Mouse (Mus musculus): ENCODE measurements around the gene AW011738.

AW011738 gene

GRCm38 (mm10) chr4:156203001-156203412 lies at the start of gene AW011738:
Gene AW011738, plus strand, starts transcription at chr4:156203304.
- no peak for DNase-seq (ENCODE audit: low spot score in 2 of 2)

- DNase-seq (ENCODE audit: low spot score in 2 of 2), result no peak
Observed at GRCm38 (mm10) chr4:156154771-156155170, 48.3 kb upstream of the AW011738 start.

GRCm38 (mm10) chr4:156166477-156166876 lies 36.6 kb upstream of the AW011738 start:
- no peak for DNase-seq (ENCODE audit: low spot score in 2 of 2)

DNA sequence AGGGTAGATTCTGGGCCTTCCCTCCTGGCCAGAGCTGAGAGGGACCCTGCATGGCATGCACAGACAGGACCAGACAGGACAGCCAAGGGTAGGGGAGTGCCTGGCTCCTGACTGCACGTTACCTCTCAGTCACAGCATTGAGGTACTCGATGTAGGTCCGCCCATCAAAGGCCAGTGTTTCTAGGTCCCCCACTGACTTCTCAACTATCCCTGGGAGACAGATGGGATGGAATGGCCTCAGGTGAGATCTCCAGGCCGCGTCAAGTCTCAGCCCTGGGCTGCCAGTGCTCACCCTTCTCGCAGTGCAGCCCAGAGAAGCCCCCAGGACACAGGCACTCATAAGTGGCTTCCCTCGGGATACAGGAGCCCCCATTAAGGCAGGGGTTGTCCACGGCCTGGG lies 34.5 kb upstream of the AW011738 start:
- no peak for DNase-seq (ENCODE audit: low spot score in 2 of 2)

GRCm38 (mm10) chr4:156169129-156169528 lies 34.0 kb upstream of the AW011738 start:
- DNase-seq (ENCODE audit: low spot score in 2 of 2), result no peak

- no peak for DNase-seq (ENCODE audit: low spot score in 2 of 2)
Observed at GRCm38 (mm10) chr4:156171828-156172227, 31.3 kb upstream of the AW011738 start.

DNA sequence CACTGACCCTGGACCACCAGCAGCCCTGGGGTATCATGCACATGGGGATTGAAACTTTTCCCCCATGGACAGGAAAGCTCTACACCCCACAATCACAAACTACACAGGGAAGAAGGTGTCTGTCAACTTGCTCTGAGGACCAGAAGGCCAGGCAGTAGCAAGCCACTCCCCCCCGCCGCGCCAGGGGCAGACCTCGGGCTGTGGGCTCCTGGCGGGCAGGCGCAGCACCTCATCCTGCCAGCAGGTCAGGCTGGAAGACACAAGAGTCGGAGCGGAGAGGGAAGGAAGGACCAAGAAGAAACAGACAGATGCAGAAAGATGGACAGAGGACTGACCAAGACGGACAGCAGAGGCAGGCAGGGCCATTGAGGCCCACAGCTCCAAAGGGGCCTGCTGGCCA lies 25.5 kb upstream of the AW011738 start:
- DNase-seq (ENCODE audit: low spot score in 2 of 2), result no peak

DNA sequence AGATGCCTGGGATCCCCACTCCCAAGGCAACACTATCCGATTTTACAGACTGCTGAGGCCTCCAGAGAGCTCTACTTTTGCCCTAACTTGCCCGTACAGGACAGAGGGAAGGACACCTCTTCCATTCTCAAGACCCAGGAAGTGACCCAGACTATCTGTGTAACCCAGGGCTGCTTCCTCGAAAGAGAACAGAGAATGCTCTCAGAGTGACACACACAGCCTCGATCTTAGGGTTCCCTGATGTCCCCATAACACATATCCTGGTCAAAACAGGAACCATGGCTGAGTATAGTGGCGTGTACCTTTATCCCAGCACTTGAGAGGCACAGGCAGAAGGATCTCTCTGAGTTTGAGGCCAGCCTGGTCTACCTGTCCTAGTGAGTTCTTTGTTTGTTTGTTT lies 19.4 kb upstream of the AW011738 start:
- no peak for DNase-seq (ENCODE audit: low spot score in 2 of 2)

DNA sequence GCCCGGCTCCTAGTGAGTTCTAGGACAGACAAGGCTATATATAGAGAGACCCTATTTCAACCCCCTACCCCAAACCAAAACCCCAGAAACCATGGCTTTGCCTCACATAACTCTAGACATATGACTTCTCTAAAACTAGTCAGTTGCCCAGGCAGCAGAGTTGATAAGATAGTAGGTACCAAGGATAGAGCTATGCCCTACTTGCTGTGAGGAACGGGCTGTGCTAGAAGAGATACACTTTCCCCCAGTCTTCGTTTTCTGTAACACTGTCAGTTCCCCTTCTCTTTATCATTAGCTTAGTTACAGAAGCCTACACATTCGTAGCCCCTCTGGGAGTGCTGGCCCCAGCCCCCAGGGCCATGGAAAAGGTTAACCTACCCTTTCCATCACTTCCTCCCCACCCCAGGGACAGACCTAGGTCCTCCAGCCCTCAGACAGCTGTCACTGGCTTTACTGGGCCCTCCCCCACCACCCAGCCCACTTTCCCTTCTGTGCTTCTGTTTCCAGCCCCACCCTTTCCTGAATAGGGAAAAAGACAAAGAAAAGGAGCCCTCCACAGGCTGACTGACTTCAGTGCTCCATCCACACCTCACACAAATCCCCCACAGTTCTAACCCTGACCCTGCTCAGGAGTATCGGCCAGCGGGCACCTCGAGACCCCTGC lies 18.7 kb upstream of the AW011738 start:
- DNase-seq (ENCODE audit: low spot score in 2 of 2), result no peak

DNA sequence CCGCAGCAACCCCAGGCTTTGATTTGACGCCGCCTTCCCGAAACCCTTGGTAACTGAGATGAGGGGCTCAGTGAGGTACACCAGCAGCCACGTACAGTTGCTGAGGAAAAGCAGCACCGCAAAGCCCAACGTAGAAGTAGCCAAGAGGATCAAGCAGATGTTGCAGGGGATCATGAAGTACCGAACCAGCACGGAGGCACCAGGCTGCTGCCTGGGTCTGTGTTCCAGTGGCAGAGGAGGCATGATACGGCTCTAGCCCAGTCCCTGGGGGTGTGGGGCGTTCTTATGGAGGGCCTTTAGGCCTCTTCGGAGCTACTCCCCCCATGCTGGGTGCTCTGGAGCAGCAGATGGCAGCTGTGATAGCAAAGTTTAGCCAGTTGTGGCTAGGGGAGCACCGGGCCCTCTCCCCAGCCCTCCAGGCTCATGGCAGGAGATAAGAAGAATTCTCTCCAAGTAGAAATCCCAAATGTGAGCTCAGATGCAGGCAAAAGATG lies 17.6 kb upstream of the AW011738 start:
- no peak for DNase-seq (ENCODE audit: low spot score in 2 of 2)

GRCm38 (mm10) chr4:156185950-156186850 lies 16.9 kb upstream of the AW011738 start:
- DNase-seq (ENCODE audit: low spot score in 2 of 2), result no peak

DNA sequence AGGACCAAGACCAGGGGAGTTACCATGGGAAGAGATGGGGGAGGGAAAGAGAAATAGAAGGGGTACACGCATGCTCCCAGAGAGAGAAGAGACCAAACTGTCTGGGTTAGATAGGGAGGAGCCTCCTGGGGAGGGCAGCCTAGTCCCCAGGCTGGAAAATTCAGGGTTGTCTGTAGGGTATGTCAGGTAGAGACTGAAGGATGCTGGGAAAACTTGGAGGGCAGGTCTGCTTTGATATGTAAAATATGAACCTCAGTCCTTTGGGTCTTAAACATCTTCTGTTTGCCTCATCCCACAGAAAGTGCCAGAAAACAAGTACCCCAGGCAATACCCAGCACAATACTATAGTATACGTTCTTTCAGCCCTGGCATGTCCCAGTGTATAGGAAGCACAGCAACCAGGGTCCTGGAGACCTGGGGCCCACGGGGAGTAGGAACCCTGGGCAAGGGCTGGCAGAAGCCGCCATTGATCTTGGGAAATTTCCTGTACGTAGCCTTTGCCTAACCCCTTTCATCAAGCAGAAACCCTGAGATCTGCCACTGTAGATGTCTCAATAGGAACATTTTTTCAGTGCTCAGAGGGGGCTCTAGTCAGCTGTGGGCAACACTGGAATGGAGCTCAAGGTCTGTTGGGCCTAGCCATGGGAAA lies 14.8 kb upstream of the AW011738 start:
- no peak for DNase-seq (ENCODE audit: low spot score in 2 of 2)

DNA sequence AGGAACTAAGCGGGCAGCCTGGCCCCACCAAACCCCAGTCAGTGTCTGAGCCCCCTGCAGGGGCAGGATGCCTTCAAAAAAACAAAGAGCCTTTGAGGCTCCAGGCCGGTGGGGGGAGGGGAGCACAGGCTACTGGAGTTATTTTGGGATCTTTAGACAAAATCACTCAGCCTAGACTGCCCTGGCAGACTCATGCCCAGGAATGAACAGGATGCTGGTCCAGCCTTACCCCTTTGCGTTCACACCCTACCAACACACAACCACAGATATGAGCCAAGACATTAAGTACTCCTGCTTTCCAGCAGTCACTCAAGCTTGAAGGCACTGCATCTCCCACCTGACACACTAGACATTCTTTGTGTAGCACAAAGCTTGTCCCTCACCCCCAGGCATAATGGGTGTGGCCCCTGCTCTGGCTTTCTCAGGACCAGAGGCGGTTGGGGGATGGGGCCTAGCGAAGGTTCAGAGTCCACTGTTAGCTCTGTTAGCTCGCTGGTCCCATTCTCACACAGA lies 14.2 kb upstream of the AW011738 start:
- DNase-seq (ENCODE audit: low spot score in 2 of 2), result no peak

DNA sequence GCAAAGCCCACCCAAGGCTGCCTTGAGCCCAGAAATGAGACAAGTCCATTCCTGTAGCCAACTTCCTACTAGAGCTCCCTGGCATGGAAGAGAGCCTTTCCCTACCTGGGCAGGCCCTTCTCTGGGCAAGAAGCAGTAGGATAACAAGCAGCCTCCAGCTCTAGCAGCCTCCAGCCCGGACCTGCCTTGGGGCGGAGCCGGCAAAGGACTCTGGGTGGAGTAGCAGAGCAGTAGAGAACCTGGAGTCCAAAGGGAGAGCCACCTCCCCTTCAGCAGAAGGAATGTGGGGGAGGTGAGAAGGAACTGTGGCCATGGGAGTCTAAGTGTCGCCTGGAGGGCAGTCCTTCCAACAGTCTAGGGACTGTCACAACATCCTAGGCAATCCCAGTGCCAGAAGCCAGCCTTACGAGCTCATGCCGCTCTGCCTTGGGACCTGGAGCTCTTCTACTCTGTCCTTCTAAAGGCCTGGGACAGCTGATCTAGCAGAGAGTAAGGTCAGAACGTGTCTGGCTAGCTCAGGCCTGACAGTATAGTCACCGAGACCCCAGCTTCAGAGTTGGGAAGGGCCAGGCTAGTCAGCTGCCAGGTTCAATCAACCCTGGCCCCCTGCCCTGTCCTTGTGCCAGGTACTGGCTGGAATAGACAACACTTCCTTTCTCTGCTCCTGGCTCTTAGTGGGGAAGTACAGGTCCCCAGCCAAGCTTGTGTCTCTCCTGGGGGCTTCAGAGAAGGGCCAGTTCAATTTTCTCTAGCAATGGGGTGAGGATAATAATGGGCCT lies 10.5 kb upstream of the AW011738 start:
- DNase-seq (ENCODE audit: low spot score in 2 of 2), result peak; percentile 55 to 68

DNA sequence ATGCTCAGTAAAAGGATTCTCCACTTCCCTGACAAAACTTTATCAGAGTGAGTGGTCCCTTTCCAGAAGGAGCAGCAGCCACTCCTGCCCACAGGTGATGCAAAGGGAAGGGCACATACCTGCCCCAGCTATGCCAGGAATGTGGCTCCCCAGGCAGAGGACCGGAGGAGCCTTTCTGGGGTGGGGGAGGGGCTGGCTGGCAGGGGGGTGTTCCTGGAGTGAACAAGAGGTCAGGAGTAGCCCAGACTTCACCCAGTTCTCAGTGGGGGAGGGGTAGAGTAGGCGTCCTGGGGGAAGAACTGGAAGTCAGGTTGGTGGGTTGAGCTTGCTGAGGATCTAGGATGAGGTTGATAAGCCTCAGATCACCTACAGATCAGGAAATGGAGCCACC lies 9.9 kb upstream of the AW011738 start:
- DNase-seq (ENCODE audit: low spot score in 2 of 2), result no peak

DNA sequence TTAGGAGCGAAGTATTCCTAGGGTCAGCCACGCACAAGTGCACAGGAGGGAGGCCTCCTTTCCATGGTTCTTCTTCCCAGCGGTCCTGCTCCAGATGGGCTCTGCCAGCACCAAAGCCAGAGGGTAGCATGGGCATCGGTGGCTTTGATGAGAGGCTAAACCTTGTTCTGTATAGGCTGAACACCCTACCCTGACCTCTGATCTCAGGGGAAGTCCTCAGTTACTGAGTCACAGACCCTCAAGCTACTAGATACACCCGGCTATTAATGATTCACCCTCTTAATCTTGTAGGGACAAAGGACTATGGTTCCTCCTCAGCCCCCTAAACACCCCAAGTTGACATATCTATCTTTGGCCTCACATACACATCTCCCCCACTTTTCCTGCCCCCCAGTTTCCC lies 9.2 kb upstream of the AW011738 start:
- DNase-seq (ENCODE audit: low spot score in 2 of 2), result no peak

GRCm38 (mm10) chr4:156194346-156194745 lies 8.8 kb upstream of the AW011738 start:
- DNase-seq (ENCODE audit: low spot score in 2 of 2), result no peak

DNA sequence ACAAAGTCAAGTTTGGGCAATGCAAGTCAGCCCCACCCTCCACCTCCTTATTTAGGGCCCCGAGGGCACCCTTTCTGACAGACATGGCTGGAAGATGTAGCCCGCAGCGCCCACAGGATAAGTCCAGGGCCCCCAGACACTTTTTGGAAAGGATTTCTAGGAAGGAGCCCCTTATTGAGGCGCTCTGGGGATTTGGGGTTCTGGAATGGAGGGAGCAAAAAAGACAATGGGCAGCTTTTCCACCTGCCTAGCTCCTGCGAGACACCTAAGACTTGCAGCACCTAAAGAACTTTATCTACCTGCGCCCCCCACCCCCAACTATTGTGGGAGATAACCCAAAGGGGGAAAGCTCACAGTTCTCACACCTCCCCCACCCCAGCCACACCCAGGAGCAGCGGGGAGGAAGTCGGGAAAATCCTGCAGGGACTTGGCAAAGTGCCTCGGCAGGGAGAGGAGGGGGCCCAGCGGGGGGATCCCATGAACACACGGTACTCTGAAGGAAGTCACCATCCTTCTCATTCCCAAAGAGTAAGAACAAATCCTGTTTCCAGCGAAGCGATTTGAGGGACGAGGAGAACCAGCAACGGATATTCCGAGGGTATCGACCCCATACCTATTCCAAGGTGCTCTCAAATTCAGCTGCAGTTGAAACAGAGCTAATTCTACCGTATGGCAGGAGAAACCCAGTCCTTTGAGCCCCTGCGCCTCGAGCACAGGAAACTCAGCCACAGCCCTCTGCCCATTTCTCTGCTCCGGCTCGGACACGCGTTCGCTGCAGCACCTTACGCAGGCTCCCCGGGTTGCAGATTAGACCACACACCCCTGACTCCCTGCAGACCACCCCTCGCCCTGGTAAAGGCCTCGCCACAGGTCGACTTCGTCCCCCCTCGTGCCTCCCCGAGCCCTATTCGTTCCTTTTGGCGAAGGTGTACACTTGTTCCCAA lies 6.9 kb upstream of the AW011738 start:
- DNase-seq (ENCODE audit: low spot score in 2 of 2), result peak in 1 of 2 experiments; percentile 41

DNA sequence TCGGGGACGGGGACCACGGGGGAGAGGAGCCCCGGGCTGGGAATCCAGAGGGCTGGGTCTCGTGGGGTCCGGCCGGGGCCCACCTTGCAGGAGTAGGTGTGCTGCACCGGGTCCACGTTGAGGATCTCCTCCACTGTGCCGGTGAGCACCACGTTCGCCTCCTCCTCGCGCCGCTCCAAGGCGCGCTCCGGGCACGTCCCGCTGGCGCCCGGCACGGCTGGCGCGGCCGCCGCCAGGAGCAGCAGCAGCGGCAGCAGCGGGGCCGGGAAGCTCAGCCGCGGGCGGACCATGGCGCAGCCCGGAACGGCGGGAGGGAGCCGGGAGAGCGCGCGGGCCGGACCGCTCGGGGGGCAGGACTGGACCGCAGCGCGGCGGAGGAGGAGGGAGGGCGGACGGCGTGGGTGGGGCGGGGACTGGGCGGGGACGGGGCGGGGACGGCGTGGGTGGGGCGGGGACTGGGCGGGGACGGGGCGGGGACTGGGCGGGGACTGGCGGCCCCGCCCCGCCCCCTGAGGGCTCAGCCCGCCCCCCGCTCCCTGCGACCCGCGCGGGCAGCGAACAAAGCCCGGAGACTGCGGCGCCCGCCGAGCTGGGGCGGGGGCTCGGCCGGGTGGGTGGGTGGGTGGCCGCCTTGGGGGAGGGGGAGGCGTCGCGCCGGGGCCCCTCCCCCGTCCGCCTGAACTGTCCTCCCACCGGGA lies 5.8 kb upstream of the AW011738 start, which contains the start of gene Agrn:
TSS of gene Agrn (minus strand) at position 358 of the 698 bp plus-strand sequence.
- peak; percentile 53 to 63 for DNase-seq (ENCODE audit: low spot score in 2 of 2)

DNA sequence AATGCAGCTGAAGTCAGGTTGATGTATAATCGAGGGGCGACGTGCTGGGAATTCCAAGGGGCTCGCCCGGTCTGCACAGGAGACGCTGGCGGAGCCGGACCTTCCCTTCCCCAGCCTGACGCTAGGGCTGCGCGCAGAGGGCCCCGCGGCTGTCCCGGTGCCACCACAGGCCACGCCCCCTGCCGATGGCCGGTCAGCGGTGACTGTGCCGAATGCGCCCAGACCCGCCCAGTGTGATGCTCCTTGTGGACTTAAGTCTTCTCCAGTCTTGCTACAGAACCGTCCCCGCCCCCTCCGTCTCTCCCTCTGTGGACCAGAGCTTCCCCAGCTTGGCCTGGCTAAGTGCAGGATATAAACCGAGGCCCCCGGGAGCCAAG lies 5.3 kb upstream of the AW011738 start:
- DNase-seq (ENCODE audit: low spot score in 2 of 2), result peak; percentile 78 to 88

Measured in urinary bladder, adult 18-20 months (tissue).